Mouse (Mus musculus) adrenal gland, postnatal 10 days (tissue): Measurements from ENCODE around the gene Tpst2. TPM values are rescaled to one million over a fixed set of nuclear protein-coding genes. Genes with fewer than 3 reads are reported as not detected.

Source experiments
- DNase-seq: peaks from one replicate; pipeline ENCODE4 v3.0.0; 2021; ENCODE audit warnings: mixed read lengths
- total RNA-seq, 2 experiments: library from RNA; stranded (reverse); gene quantifications; 2 replicates each; pipeline ENCODE4 v1.2.3; 2021

Gene Tpst2
- total RNA-seq, 2 experiments from 2014 or later = 116 to 169 TPM

- no peak for DNase-seq
These were observed 51.4 kb downstream of the Tpst2 start for GRCm38 (mm10) chr5:112327854-112328253.

GRCm38 (mm10) chr5:112329805-112330564 lies 53.5 kb downstream of the Tpst2 start:
- no peak for DNase-seq

GRCm38 (mm10) chr5:112335473-112335872 lies 59.0 kb downstream of the Tpst2 start:
- peak; percentile 74 for DNase-seq

DNA sequence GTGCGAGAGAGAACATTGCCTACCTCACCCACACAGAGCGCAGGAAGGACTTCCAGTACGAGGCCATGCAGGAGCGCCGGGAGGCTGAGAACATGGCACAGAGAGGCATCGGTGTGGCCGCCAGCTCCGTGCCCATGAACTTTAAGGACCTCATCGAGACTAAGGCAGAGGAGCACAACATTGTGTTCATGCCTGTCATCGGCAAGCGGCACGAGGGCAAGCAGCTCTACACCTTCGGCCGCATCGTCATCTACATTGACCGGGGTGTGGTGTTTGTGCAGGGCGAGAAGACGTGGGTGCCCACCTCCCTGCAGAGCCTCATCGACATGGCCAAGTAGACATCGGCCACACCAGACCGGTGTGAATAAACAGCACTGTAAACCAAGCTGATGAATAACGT lies 60.5 kb downstream of the Tpst2 start:
- DNase-seq = no peak

DNA sequence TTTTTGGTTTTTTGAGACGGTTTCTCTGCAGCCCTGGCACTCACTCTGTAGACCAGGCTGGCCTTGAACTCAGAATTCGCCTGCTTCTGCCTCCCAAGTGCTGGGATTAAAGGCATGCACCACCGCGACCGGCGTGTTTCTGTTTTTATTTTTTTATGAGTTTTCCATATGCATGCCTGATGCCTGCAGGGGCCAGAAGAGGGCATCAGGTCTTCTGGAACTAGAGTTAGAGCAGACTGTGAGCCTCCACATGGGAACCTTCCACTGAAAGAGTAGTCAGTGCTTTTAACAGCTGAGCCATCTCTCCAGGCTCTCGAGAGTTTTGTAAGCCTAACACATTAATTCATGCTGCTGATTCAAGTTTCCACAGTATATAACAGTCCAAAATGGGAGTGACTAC lies 62.7 kb downstream of the Tpst2 start:
- DNase-seq = no peak

DNA sequence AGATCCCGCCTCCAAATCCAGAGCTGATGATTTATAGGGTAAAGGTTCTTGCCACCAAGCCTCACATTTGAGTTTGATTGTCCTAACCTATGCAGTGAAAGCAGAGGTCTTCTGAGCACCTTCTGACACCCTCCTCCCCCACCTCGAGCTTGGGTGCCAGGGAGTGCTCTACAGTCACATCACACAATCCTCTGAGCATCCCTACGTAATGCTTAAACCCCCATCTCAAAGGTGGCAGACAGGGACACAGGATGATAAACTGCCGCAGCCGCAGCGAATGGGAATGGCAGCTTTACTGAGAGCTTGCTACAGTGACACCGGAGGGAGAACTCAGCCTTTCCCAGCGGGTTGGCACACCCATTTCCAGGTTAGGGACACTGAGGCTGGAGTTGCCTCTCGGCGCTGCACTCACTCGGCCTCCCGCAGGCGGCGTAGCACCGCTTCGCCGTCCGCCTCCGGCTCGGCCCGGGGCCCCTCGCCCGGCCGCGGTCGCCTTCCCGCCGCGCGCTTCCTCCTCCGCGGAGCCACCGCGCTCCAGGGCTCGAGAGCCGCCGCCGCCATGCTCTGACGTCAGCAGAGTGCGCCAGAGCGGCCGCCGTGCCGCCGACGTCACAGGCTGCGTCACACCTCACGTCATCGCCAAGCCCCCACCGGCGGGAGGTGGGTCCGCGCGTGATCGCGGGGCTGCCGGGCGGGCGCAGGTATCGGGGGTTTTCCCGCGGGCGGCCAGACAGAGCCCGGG lies 66.1 kb downstream of the Tpst2 start, which contains the start of the genes Srrd and Hps4:
TSS of gene Srrd (minus strand) at position 578 of the 742 bp plus-strand sequence.
TSS of gene Hps4 (plus strand) at position 621 of the 742 bp plus-strand sequence.
- peak; percentile 94 for DNase-seq

- no peak for DNase-seq
These were observed 66.7 kb downstream of the Tpst2 start for GRCm38 (mm10) chr5:112343205-112343595.

- no peak for DNase-seq
These were observed 67.8 kb downstream of the Tpst2 start for GRCm38 (mm10) chr5:112344092-112344960.

GRCm38 (mm10) chr5:112346211-112346965 lies 69.9 kb downstream of the Tpst2 start:
- no peak for DNase-seq

DNA sequence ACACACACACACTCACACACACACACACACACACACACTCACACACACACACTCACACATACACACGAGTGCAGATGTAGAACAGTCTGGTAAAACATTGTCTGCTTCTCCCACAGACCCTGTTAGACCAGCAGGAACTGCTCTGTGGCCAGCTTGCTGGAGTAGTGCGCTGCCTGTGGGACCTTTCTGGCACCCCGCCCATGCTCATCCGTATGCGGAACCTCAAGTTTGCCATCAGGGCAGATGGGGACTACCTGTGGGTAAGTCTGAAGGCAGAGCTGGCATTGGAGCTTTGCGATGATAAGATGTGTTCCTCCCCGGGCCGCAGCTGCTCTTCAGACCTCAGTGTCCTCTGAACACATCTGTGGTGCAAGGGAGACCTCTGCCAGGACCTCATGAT lies 72.7 kb downstream of the Tpst2 start:
- DNase-seq = no peak

DNA sequence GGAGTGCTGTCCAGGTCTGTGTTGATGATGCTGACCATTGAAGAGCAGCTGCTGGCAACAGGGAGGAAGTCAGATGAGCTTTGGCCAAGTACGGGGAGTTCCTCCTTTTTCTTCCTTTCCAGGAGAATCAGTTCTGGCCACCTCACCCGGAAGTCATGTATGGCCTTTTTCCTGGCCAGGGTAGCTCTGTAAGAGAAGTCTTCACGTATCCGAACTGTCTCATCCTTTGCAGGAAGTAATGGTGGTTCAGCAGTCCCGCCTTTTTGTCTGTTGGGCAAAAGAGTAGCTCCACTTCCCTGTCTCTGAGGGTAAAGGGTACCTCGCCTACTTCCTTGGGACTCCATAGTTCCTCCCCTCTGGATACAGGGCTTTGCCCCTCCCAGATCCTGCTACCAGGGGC lies 79.0 kb downstream of the Tpst2 start:
- DNase-seq = no peak

- no peak for DNase-seq
These were observed 79.4 kb downstream of the Tpst2 start, which contains the start of gene Gm6583 for GRCm38 (mm10) chr5:112355910-112356309. Gm6583 (minus strand) TSS chr5:112356033.

DNA sequence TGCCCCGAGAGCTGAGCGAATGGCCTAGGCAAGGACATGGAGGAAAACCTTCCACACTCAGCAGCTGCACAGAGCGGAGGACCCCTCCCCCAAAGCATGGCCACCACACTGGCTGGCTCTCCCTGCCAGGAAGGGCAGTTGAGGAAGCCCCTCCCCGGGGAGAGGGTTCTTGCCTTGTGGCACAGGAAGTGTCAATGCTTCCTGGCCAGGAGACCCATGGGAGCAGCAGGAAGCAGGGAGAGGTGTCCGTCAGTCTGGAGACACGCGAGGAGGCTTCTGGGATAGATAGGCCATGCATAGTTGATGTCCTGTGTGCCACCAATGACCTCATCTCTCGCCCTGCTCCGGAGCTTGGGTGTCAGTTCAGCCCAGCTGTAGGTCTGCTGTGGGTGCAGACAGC lies 79.8 kb downstream of the Tpst2 start:
- peak; percentile 26 for DNase-seq

- no peak for DNase-seq
These were observed 83.0 kb downstream of the Tpst2 start for GRCm38 (mm10) chr5:112359520-112359919.

GRCm38 (mm10) chr5:112360077-112360476 lies 83.6 kb downstream of the Tpst2 start:
- no peak for DNase-seq

DNA sequence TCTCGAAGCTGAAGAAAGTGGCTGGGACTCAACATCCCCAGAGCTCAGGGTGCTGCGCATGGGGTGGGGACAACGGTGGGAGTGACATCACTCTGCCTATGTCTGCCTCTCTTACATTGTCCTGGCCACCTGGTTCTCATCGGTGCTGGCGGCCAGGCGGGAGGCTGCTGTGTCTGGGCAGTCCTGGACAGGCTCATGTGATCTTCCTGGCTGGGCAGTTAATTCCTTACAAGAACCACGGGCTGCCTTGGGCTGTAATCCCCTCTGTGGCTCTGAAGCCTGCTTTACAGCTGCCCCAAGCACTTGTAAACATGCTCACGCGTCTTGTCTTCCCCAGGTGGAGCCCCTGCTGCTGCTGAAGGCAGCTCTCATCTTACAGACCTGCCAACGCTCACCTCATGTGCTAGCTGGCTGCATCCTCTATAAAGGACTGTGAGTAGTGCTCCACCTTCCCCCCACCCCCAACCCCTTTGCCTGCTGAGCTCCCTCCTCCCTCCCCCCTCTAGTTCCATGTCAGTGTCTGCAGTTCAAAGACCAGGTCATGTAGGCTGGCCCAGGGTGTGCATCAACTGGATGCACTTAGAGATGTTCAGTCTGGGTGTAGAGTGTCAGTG lies 87.8 kb downstream of the Tpst2 start:
- no peak for DNase-seq

Other genes with a start within 250 kb of the Tpst2 start
- gene Cryba4, start 24.2 kb upstream of the Tpst2 start, total RNA-seq = 10 to 100 TPM in 1 of 2 experiments, 1 to 10 TPM in 1; 7.9 to 17.4 TPM
- 1 to 10 TPM; 1.4 to 2.2 TPM for gene Crybb1, start 20.9 kb upstream of the Tpst2 start, total RNA-seq
- gene Tfip11, start 49.7 kb downstream of the Tpst2 start, total RNA-seq = 10 to 100 TPM; 28.4 to 32.3 TPM
- gene Srrd, start 66.3 kb downstream of the Tpst2 start, total RNA-seq = 10 to 100 TPM; 15.7 to 25.8 TPM
- gene Hps4, start 66.4 kb downstream of the Tpst2 start, total RNA-seq = 10 to 100 TPM; 25.7 to 29.6 TPM
- under 1 TPM; 0.15 to 0.18 TPM for gene Gm6583, start 79.3 kb downstream of the Tpst2 start, total RNA-seq
- gene Asphd2, start 118.2 kb downstream of the Tpst2 start, total RNA-seq = 1 to 10 TPM; 3.4 to 4.8 TPM
- gene Gm6588, start 172.7 kb downstream of the Tpst2 start, total RNA-seq = not detected